Mouse (Mus musculus): ENCODE data around the gene Tox3.

GRCm38 (mm10) chr8:90290811-90291210, 57.3 kb downstream of the Tox3 start:
- TF ChIP-seq CTCF (IDR thresholded peaks at IDR 0.05; ENCODE audit: low read depth) (no peak), EP300 (IDR thresholded peaks at IDR 0.05; ENCODE audit: low read depth) (no peak)
